Mouse (Mus musculus): ENCODE data around the gene Samd1.
"Not testable (repeated sequence)": the region's sequence is repeated elsewhere in the genome, so short reads cannot be mapped to it uniquely, and the experiment has no call there.

Samd1 gene

GRCm38 (mm10) chr8:83989243-83989642 is 8.2 kb upstream of the Samd1 start:
- DNase-seq, result no peak

- no peak for DNase-seq
Measured at GRCm38 (mm10) chr8:83990170-83990569, 7.3 kb upstream of the Samd1 start.

- no peak for DNase-seq
Measured at GRCm38 (mm10) chr8:83992488-83992887, 5.0 kb upstream of the Samd1 start.

- DNase-seq, result no peak
Measured at GRCm38 (mm10) chr8:83994030-83994429, 3.4 kb upstream of the Samd1 start.

GRCm38 (mm10) chr8:83995973-83996372 is 1.5 kb upstream of the Samd1 start:
- DNase-seq, result peak; percentile 39 to 49

- DNase-seq, result peak; percentile 90 to 95
Measured at GRCm38 (mm10) chr8:83996567-83997505, 636 bp upstream of the Samd1 start.

GRCm38 (mm10) chr8:83998231-83999056 is 972 bp downstream of the Samd1 start:
- peak; percentile 77 to 80 for DNase-seq

GRCm38 (mm10) chr8:83999057-83999705 is 1.7 kb downstream of the Samd1 start:
- DNase-seq, result peak; percentile 31 to 45

- no peak for DNase-seq
Measured at GRCm38 (mm10) chr8:83999825-84000224, 2.4 kb downstream of the Samd1 start.

GRCm38 (mm10) chr8:84001281-84002000 is 4.0 kb downstream of the Samd1 start, which contains the start of gene 1700067K01Rik:
Gene 1700067K01Rik (plus strand): TSS chr8:84001502.
- peak; percentile 27 for DNase-seq

- DNase-seq, result peak; percentile 41 to 52
Measured at GRCm38 (mm10) chr8:84002957-84003611, 5.6 kb downstream of the Samd1 start.

GRCm38 (mm10) chr8:84003612-84004246 is 6.3 kb downstream of the Samd1 start:
- no peak for DNase-seq

- peak; percentile 95 to 97 for DNase-seq
Measured at GRCm38 (mm10) chr8:84004533-84005201, 7.2 kb downstream of the Samd1 start.

GRCm38 (mm10) chr8:84005502-84005901 is 8.0 kb downstream of the Samd1 start:
- not testable (repeated sequence) for DNase-seq

- no peak for DNase-seq
Measured at GRCm38 (mm10) chr8:84008362-84008761, 10.9 kb downstream of the Samd1 start.

GRCm38 (mm10) chr8:84009876-84010275 is 12.4 kb downstream of the Samd1 start:
- DNase-seq, result peak; percentile 94 to 96

GRCm38 (mm10) chr8:84010625-84011611 is 13.4 kb downstream of the Samd1 start:
- DNase-seq, result peak; percentile 87

GRCm38 (mm10) chr8:84011705-84012498 is 14.4 kb downstream of the Samd1 start, which contains the start of gene 2210011C24Rik:
Gene 2210011C24Rik (minus strand): TSS chr8:84012171.
- peak; percentile 30 to 36 for DNase-seq

Measured in cerebellum, postnatal 10 days (tissue).